Mouse (Mus musculus) neural tube, embryonic 10.5 days (tissue): ENCODE measurements around the gene Sox1.

ENCODE experiments used
- DNase-seq: peaks from one replicate; pipeline ENCODE4 v3.0.0-alpha.2; 2017; ENCODE audit warnings: low spot score; ENCODE audit errors: extremely low spot score

Sox1 gene

DNA sequence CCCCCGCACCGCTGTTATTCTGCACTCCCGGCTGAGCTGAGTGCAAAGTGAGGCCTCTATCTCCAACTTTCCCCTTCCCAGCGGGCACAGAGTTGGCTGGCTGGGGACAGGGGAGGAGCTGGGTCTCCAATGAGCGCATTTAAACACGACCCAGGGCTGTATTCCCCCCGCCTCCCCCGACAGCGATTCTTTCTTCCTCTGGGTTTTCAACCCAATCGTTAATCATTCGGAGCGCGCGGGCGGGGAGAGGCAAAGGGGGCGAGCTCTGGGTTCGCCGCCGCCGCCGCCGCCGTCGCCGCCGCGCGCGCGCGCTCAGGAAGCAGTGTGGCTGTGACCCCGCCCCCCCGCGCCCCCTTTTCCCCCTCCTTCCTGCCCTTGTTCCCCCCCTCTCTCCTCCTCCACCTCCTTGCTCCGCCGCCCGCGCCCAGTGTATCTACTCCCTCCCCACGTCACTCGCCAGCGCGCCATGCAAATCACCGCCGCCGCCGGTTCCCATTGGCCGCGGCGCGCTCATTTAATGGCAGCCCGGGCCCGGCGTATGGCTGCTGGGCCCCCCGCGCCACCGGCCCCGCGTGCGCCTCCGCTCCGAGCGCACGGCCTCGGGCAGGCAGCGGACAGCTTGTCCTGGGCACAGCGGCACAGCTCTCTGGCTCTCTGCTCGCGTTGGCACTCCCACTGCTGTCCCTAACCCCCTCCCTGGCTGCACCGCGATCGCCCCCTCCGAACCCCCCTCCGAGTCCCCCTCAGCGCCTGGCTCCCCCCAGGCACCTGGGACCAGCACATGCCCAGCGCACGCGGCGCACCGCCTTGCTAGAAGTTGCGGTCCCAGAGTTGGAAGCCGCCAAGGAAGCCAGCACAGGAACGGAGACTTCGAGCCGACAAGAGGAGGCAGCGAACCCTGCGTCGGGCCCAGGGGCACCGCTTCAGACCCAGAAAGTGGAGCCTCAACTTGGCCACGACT, at the start of gene Sox1:
Gene Sox1 (plus strand): TSS at position 225 of the 961 bp plus-strand sequence.
- peak; percentile 89 for DNase-seq

DNA sequence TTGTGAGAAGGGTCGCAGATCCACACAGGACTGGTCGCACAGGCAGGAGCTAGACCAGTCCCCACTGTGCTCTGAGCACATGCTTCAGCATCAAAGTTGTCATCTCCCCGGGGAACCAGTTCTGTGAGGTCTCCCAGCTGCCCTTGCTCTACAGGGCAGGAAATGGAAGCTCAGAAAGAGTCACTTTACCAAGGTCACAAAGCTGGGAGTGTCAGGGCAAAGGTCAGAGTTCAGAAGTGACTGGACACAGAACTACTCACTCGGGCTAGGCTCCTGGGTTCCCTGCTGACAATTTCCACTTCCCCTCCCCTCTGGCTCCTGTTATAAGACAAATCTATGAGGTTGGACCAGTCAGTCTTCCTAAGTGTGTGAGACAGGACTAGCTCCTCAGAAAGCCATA, 49.2 kb upstream of the Sox1 start:
- no peak for DNase-seq

DNA sequence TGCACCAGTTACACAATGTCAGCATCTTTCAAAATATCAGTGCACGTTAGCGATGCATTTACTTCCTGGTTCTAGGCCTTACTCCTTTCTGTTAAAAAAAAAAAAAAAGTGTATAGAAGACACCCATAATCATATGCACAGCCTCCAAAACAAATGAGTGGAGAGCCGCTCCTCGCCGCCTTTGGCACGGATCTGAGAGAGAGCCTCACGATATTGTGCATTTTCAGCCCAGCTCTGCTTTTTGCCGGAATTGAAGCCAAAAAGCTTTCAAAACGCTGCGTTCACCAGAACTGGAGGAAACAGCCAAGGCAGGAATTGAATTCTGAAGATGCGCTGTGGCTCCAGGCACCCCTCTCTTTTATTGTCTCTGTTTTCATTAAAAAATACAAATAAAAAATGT, 48.2 kb upstream of the Sox1 start:
- no peak for DNase-seq

DNA sequence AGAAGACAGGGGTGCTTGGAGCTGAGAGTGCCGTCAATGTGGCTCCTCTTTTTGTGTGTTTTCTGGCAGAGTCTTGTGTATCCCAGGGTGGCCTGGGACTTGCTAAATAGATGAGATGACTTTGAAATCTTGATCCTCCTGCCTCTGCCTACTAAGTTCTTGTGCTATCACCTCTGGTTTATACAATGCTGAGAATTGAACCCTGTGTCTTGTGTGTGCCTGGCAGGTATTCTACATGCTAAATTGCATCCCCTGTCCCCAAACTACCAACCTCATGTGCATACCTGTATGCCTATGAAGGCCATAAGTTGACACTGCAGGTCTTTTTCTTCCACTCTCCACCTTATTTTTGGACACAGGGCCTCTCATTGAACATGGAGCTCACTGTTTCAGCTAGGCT, 46.8 kb upstream of the Sox1 start:
- no peak for DNase-seq

DNA sequence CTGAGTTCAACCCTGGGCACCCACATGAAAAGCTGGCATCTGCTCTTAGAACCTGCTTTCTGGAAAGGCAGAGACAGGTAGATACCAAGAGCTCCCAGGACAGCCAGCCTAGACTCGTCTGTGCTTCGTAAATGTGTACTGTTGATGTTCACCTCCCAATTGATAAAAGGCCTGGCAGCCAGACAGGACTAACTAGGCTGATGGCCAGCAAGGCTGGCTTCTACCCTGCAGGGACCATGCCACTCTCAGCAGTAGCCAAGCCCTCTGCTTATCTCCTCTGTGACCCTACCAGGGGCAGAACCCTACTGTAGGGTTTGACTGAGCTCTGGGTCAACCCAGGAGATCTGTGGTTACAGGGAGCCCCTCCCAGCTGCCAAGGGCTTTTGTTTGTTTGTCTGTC, 45.5 kb upstream of the Sox1 start:
- no peak for DNase-seq

DNA sequence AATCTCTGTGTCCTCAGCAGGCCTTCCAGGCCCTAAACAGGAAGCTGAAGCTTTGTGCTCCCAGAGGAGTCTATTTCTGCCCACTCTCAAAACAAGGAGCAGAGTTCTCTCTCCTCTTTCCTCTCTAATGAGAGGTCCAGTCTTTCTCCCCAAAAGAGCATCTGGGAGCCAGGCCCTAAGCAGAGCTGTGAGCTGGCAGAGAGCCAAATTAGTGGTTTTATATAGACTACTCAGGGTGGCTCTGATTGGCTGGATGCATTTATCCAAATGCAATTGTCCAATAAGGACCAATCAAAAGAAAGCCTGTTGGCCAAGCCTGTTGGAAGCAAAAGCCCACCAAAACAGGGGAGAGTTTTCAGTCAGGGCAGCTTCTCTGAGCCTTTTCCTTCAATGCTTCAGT, 44.0 kb upstream of the Sox1 start:
- no peak for DNase-seq

DNA sequence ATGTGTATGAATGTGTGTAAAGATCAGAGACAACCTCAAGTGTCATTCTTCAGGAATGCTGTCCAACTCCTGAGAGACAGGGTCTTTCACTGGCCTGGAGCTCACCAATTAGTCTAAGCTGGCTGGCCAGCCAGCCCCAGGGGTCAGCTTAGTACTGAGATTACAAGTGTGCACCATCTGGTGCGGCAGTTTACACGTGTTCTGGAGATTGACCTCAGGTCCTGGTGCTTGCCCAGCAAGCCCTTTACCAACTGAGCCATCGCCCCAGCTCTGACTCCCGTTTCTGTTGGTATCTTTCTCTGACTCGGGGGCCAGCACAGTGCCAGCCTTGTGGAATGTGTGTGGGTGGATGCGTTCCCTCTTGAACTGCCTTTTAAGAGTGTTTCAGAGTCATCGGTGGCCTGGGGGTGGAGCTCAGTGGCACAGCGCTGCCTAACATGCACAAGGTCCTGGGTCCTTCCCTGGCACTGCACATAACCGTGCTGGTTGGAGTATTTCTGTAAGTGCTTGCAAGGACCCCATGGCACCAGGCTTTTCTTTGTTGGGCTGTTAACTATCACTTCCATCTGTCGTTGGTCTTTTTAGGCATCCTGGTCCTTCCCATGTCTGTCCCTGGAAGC, 40.6 kb upstream of the Sox1 start:
- no peak for DNase-seq

DNA sequence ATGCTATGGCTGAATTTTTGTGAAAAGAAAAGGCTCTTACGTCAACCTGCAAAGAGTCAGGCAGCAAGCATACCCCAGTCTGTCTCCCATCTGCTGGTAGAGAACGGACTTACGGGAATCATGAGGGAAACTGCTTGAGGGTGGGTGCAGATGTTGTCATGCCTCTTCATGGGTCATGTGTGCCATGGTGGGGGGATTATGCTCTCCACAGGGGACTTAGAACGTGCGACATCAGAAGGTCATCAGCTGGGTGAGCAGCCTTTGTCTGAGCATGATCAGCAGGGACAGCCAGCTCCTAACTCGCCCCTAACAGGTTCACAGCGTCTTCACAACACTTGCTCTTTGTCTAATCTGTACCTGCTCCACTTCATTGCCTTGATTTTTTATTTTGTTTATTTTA, 26.9 kb upstream of the Sox1 start:
- no peak for DNase-seq

DNA sequence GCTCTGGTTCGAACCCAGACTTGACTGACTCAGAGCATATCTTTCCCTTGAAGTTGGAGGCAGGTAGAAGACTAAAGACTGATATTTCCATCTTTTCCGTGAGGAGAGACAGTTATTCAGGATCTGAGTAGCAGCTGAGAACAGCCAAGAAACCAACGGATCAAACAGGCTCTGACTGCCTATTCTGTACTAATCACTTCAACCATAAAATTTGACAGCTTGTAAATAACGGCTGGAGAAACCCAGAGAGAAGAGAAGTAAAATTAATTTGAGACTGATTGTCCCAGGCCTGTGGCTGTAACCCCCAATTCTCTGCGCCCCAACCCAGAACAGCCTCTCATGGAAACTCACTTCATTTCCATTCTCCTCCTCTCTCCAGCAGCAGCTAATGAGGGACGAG, 26.2 kb upstream of the Sox1 start:
- DNase-seq = no peak

DNA sequence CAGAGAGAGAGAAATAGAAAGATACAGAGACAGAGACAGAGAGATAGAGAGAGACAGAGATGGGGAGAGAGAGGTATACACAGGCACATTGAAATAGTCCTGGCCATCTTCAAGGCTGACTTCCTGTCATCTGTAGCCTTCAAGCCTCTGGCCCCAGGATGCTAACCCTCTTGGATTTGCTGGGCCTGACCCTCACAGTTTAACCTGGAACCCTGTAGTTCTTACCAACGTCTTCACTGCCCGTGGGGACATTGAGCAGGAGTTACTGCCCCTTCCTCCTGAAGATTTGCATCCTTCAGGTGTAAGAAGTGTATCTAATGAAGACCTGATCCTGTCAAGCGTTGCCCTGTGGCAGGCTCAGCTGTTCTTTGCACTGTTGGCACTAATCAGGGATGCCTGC, 14.0 kb upstream of the Sox1 start:
- DNase-seq = no peak

DNA sequence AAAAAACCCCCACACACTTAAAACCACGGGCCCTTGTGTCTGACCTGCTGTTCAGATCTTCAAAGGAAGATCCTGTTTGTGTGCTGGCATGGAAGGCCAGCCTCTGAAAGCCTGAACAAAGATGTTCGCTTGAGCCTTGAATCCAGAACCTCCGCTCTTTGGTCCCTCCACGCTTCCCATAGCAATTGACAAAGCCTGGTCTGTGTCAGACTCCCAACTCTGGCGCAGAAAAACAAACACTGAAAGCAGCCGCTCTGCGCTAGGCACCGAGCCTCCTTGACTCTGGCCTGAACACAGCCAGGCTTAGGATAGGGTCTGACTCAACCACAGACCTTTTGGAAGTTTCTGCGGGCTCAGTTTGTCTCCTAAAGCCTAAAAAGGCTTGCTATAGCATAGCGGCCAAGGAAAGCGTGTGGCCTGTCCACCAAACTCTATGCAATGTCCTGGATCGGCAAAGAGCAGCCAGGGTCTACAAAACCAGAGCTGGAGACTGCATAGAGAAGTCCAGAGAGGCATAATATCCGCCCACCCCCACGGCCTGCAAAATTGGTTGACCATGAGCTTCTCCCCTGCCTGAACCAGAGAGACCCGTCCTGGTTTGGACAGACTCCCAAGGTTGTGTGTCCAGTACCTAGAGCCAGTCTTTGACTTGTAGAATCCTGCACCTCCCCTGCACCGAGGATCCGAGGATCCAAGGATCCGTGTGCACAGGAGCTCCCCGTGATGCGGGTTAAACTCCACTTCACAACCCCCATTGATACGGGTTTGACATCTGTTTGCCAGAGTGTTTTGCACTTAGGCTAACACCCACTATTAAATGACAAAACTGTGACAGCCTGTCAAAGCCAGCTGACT, 12.2 kb upstream of the Sox1 start:
- DNase-seq = peak; percentile 53

DNA sequence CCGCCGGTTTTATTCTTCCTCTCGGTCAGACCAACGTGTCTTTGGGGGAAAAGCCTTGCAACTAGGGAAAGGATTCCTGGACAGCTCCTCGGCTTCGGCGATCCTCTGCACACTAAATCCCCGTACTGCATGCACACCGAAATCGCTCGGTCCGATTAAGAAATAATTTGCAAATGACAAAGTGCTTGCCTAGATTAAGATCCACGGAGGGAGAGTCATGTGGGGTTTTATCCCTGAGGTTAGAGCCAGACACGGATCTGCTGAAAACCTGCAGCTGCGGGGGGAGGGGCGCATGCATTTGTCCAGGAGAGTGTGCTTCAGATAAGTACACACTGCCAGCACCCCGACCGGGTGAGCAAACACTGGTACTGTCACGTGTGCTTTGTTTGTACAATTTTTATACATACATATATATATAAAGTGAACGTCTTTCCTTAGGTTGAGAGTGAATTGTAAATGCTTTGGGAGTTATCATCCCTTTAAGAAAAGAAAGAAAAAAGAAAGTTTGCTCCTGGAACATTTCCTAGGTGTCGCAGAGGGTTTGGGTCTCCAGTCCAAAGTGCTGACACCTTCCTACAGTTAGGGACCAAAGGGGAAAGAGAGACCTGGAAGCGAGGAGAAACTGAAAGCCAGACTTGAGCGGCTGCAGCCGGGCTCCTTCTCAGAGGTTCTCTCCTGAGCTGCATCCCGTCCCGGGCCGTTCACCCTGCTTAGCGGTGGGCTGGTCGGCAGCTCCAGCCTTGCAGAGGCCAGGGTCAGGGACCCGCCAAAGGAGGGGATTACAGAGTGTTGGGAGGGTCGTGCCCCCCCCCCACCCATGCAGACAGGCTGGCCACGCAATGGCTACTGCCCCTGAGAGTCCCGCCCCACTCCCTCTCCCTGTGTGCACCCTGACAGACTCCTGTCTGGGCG, 10.9 kb upstream of the Sox1 start:
- peak; percentile 66 for DNase-seq

DNA sequence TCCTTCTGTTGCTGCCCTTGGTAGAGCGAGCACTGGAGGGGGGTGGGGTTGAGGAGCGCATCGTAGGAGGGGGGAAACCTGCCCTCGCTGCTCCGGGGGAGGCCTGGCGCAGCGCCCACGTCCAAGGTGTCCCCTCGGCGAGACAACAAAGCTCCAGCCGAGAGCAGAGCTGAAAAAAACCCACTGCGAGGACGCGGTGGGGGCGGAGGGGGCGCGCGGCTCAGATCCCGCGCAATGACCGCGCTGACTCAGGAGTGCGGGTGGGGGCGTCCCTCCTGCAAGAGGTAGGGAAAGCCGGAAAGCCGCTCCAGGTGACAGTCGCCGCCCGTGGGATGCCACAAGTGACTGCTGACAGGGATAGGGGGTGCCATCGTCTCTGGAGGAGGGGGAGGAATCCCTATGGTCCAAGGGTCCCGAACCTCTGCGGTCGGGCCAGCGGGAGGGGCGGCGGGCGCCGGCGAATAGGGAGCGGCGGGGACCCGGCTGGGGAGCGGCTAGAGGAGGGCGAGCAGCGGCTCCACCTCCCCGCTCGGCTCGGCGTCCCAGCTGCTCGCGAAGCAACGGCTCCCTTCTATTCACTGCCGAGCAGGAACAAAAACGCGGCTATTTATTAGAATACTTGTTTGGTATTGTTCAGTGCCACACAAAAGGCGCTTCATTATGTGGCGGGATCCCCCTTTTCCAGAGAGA, 10.0 kb upstream of the Sox1 start:
- no peak for DNase-seq

DNA sequence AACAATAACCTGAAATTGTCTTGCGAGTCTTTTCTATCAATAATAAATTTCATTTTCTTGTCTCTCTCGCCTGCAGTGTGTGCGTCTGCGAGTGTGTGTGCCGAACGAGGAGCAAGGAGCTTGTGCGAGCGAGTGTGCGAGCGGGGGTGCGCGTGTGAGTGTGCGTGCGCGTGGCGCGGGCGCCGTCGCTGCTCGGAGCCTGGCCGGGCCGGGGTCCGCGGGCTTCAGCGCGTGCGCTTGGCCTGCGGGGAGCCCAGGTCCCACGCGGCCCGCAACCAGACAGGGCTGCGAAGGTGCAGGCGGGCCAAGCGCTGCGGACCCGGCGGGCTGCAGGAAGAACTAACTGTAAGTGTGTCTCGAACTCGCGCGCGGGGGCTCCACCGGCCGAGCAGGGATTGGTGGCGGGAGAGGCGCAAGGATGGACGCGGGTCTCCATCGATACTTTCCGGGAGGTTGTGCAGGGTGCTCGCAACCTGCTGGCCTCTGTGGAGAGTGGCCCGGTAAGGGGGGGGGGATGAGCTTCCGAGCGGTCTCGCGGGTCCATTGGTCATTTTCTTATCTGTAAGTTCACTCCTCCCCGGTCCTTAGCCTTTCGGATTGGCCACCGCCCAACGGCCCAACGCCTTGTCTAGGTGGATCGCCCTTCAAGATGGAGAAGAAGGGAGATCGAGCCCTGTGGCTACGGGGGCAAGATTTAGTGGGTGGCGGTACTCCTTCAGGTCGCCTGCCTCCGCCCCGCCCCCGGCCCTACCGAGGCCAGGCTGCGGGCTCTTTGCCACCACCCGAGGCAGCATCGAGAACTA, 9.2 kb upstream of the Sox1 start:
- peak; percentile 66 for DNase-seq

DNA sequence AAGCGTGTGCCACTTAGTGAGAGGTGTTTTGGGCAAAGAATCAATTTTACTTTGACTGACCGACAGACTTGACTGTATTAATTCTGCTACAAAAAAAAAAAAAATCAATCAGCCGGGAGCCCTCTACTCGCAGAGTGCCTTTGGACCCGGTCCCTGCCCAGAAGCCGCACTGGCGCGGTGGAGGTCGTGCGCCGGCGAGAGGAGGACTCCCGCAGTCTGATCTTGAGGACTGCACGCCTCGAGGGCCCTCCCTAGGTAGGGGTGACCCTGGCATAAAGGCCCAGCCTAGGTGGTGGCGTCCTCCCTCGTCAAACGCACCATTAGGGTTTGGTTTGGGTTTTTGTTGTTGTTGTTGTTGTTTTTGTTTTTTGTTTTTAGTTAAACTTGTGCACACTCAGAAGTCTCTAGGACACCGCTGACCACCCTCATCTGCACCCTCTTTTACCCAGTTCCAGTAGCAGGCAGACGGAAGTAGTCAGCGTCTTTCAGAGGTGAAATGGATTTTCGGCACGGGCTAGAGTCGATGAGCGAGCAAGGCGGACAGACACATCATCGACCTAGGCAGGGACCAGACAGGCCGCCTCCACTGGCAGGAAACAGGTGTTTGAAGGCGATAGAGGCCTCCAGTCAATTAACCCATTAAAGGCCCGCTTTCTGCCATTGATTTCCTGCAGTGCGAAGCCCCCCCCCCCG, 8.4 kb upstream of the Sox1 start:
- peak; percentile 53 for DNase-seq

DNA sequence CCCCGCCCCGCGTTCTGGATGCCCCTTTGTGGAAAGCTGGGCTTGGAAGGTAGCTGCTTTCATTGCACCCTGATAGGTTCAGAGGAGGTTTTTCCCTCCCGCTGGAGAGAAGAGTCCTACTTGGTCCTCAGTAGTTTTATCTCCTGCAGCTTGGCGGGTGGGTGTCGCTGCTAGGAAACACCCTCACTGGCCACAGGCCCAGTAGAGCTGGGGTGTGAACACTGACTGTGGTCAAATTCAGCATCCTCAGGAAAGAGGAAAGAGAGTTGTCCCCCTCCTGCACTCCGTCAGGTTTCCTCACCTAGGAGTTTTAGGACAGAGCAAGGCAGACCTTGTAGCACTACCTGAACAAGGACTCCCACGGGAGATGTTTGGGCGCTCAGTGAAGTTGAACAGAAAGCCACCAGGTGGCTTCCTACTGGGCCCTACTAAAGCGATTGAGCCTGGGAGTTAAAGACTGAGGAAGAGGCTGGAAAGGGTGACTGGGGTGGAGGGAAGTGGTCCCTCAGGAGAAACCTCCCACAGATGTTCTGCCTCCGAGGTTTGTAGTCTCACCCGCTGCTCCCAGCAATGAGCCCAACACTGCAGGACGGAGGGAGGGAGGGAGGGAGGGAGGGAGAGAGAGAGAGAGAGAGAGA, 7.8 kb upstream of the Sox1 start:
- DNase-seq = no peak

DNA sequence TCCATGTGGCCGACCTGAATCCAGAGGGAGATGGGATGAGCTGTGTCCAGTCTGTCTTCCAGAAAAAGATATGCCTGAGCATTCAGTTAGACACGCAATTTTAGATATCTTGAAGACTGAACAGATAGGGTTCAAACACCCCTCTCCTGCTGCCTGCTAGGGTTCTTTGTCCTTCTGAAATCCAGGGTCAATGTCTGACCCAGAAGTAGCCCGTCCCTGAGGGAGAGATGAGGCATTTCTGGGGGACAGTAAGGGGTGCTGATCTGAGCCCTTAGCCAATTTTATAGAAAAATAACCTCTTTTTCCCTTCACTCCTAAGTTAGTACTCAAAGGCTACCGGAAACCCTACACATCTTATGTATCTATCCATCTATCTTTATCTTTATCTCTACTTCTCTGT, 7.2 kb upstream of the Sox1 start:
- DNase-seq = peak; percentile 27

DNA sequence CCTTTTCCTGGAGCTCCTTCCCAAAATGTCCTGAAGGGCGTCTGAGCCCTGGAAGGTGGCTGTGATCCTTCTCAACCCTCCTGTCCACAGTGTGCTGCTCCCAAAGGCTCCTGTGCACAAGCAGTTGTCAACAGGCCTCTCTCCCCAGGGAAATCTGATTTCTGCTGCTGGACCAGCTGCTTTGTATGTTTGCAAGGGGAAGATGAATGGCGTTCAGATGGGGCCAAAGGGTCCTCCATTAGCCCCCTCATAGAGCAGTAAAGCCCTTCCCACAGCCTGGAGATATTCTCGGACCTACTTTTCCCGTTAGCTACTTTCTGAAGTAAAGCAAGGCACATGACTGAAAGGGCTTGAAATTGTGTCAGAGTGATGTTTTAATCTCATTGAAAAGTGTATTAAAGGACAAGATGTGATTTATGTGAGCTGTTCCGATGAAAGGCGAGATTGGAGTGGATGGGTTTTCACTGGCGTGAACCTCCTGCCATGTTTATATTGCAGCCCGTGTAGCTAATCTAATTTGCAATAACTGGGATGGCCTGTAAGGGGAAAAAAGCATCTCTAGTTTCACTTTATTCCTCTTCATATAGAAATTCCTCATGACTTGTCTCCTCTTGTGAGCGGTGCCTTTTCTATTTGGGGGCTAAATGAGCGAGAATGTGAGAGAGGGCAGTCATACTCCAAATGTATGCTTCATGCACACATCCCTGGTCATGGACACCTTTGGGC, 6.5 kb upstream of the Sox1 start:
- DNase-seq = peak; percentile 55
